Mouse (Mus musculus) intestine, embryonic 15.5 days (tissue): ENCODE measurements around the gene Pqlc2. TPM values are rescaled to one million over a fixed set of nuclear protein-coding genes. Genes with fewer than 3 reads are reported as not detected.

Experiments
- ATAC-seq: fragments of 200-750 bp; cut with Nextera tagmentation; 2 replicates; pipeline ENCODE4 v1.8.0; 2017; ENCODE audit warnings: moderate TSS enrichment, moderate library complexity
- H3K27ac ChIP-seq: fragments of 300-500 bp; sonication (generic); 2 replicates; pipeline ENCODE4 v1.5.1; 2015; ENCODE audit warnings: mild to moderate bottlenecking, inconsistent platforms
- H3K27me3 ChIP-seq: fragments of 300-500 bp; sonication (generic); replicated peaks from 2 replicates; pipeline ENCODE4 v1.6.1; 2015; ENCODE audit warnings: inconsistent platforms
- H3K36me3 ChIP-seq: fragments of 300-500 bp; sonication (generic); 2 replicates; pipeline ENCODE4 v1.6.1; 2015; ENCODE audit warnings: inconsistent platforms
- H3K4me1 ChIP-seq: fragments of 300-500 bp; sonication (generic); replicated peaks from 2 replicates; pipeline ENCODE4 v1.6.1; 2015; ENCODE audit warnings: inconsistent platforms
- H3K4me2 ChIP-seq: fragments of 300-500 bp; sonication (generic); replicated peaks from 2 replicates; pipeline ENCODE4 v1.6.1; 2015; ENCODE audit warnings: mild to moderate bottlenecking, inconsistent platforms
- H3K4me3 ChIP-seq: fragments of 300-500 bp; sonication (generic); replicated peaks from 2 replicates; pipeline ENCODE4 v1.5.1; 2015; ENCODE audit warnings: inconsistent platforms
- H3K9ac ChIP-seq: fragments of 300-500 bp; sonication (generic); 2 replicates; pipeline ENCODE4 v1.6.1; 2015; ENCODE audit warnings: inconsistent platforms
- H3K9me3 ChIP-seq: fragments of 300-500 bp; sonication (generic); 2 replicates; pipeline ENCODE4 v1.6.1; 2016; ENCODE audit warnings: inconsistent platforms
- WGBS: fragments of 180-500 bp; shearing (Covaris S2); methylation state at CpG from one replicate; pipeline ENCODE4 v1.1.7; 2015; 5-methylcytosine and 5-hydroxymethylcytosine counted together
- polyA plus RNA-seq: library from polyadenylated mRNA; unstranded; fragments of >200 nt; fragmentation: Nextera tagmentation; extraction: Ambion mirVana; gene quantifications from 2 replicates; pipeline ENCODE4 v1.2.1, GENCODE M21; 2015

Gene Pqlc2
- polyA plus RNA-seq, 1 experiment from 2014 or later: 19.3 TPM

GRCm38 (mm10) chr4:139274573-139274972 is 35.9 kb downstream of the Pqlc2 start:
- Histone ChIP-seq H3K27ac (no peak overlapping the region), H3K4me3 (no peak overlapping the region), H3K4me1 (no peaks in the 10 kb centered on the region), H3K27me3 (no peaks in the 10 kb centered on the region), H3K36me3 (peaks cover 5% of the 10 kb centered on the region; the same call in 1 of the 2 replicates), H3K9me3 (no peaks in the 10 kb centered on the region), H3K9ac (no peak overlapping the region), H3K4me2 (no peak overlapping the region)
- WGBS: 91% methylated on average over 7 of the region's 7 CpGs
- ATAC-seq: no peak

GRCm38 (mm10) chr4:139272951-139273680 is 37.4 kb downstream of the Pqlc2 start:
- Histone ChIP-seq H3K4me2 (no peak overlapping the region), H3K9me3 (no peaks in the 10 kb centered on the region), H3K4me1 (no peaks in the 10 kb centered on the region), H3K36me3 (peaks cover 4% of the 10 kb centered on the region; the same call in 1 of the 2 replicates), H3K27me3 (no peaks in the 10 kb centered on the region), H3K27ac (no peak overlapping the region), H3K9ac (no peak overlapping the region), H3K4me3 (no peak overlapping the region)
- ATAC-seq: no peak
- WGBS: 85% methylated on average over 10 of the region's 10 CpGs

- Histone ChIP-seq H3K36me3 (peaks cover 4% of the 10 kb centered on the region; the same call in 1 of the 2 replicates), H3K9me3 (no peaks in the 10 kb centered on the region), H3K4me3 (no peak overlapping the region), H3K9ac (no peak overlapping the region), H3K4me2 (no peak overlapping the region), H3K4me1 (no peaks in the 10 kb centered on the region), H3K27ac (no peak overlapping the region), H3K27me3 (no peaks in the 10 kb centered on the region)
- ATAC-seq: no peak
- WGBS: 73% methylated on average over 9 of the region's 9 CpGs
These were observed 38.9 kb downstream of the Pqlc2 start for GRCm38 (mm10) chr4:139271562-139271961.

DNA sequence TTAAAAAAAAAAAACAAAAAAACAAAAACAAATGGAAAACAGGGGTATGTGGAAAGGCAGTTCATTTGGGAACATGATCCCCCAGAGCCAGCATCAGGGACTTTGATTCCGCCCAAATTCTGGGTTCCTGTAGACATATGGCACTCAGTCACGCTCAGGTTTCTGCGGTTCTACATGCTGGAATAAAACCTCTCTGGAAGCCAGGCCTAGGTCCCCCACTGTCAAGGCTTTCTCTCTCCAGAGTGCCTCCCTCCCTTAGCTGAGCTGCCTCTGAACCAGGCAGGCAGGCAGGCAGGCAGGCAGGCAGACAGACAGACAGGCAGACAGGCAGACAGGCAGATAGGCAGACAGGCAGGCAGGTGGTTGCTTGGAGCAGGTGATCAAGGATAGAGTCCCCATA is 40.3 kb downstream of the Pqlc2 start:
- 96% methylated on average over 3 of the region's 3 CpGs for WGBS
- H3K36me3 ChIP-seq: peaks cover 4% of the 10 kb centered on the region; the same call in 1 of the 2 replicates

DNA sequence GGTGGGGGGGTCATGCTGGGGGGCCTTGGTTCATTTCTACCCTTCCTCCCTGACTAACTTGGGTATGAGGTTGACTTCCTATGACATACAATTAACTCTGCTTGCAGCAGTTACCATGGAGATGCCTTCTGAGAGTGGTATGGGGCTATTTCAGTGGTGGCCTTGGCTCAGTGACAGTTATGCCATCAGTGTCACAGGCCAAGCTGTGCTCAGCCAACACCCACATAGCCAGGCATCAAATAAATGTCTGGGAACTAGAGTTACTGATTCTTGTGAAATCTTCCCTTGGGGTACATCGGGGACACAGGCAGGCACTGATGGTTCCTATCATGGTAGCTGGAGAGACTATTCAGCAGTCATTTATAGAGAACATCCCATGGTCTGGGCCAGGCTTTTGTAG is 42.3 kb downstream of the Pqlc2 start:
- H3K36me3 ChIP-seq: peaks cover 9% of the 10 kb centered on the region
- no peak overlapping the region for H3K4me3 ChIP-seq
- no peaks in the 10 kb centered on the region for H3K4me1 ChIP-seq
- no peaks in the 10 kb centered on the region for H3K9me3 ChIP-seq
- no peak for ATAC-seq
- no peak overlapping the region for H3K4me2 ChIP-seq
- WGBS: 92% methylated on average over 1 of the region's 1 CpGs
- no peak overlapping the region for H3K27ac ChIP-seq
- no peak overlapping the region for H3K9ac ChIP-seq
- H3K27me3 ChIP-seq: no peaks in the 10 kb centered on the region

More for the DNA sequence above, 40.3 kb downstream of the Pqlc2 start:
- Histone ChIP-seq H3K4me2 (no peak overlapping the region), H3K4me3 (no peak overlapping the region), H3K27ac (no peak overlapping the region), H3K4me1 (no peaks in the 10 kb centered on the region), H3K9ac (no peak overlapping the region), H3K27me3 (no peaks in the 10 kb centered on the region), H3K9me3 (no peaks in the 10 kb centered on the region)
- no peak for ATAC-seq

DNA sequence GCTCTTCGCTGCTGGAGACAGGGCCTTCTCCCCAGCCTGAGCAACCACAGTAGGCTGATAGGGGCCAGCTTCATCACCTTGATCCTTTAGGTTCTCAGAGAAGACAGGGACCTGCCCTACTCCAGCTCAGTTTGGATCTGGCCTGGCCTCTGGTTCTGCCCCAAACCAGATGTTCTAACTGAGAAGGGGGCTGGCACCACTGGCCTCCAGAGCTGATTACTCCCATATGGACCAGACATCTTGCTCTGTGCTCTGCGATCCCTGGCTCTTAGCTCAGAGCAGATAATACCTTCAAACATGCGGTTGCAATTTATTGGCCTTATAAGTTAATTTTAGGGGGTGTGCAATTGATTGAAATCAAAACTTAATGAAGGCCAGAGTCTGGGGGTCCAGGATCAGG is 43.2 kb downstream of the Pqlc2 start:
- no peak for ATAC-seq
- Histone ChIP-seq H3K27ac (no peak overlapping the region), H3K36me3 (peaks cover 17% of the 10 kb centered on the region), H3K9me3 (no peaks in the 10 kb centered on the region), H3K9ac (no peak overlapping the region), H3K4me1 (no peaks in the 10 kb centered on the region), H3K4me3 (no peak overlapping the region), H3K27me3 (no peaks in the 10 kb centered on the region), H3K4me2 (no peak overlapping the region)
- 83% methylated on average over 3 of the region's 3 CpGs for WGBS

- Histone ChIP-seq H3K4me1 (no peaks in the 10 kb centered on the region), H3K4me2 (no peak overlapping the region), H3K4me3 (no peak overlapping the region), H3K9ac (no peak overlapping the region), H3K27ac (no peak overlapping the region), H3K9me3 (no peaks in the 10 kb centered on the region), H3K27me3 (no peaks in the 10 kb centered on the region), H3K36me3 (peaks cover 24% of the 10 kb centered on the region)
- WGBS: 85% methylated on average over 7 of the region's 7 CpGs
- ATAC-seq: no peak
These were observed 44.0 kb downstream of the Pqlc2 start for GRCm38 (mm10) chr4:139266500-139266865.

DNA sequence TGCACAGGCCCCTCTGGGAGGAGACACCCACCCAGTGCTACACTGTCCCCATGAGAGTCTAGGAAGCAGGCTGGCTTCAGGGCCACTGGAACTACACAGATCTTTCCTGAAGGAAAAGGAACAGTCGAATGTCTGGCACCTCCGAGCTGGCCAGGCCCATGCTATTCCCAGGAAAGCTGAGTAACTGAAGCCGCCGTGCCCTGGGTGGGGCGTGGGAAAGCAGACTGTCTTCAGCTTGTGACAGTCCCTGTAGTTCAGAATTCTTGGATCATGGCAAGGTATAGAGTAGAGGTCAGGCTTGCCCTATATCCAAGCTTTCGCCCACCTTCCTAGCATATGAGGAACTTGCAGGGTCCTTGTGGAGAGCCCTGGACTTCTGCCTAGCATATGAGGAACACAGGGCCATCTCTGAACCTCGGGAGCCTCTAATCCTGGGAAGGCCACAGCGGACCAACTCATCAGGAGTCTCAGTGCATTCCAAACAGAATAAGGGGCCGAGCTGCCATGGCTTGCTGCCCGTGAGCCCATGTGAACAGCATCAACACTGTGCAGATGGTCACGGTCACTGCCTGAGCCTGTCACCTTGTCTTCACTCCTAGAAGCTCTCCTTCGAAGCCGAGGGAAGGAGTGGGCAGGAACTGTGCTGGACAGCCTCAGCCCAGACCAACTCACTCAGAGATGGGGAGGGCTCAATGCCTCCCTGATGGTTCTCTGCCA is 44.6 kb downstream of the Pqlc2 start:
- H3K4me1 ChIP-seq: no peaks in the 10 kb centered on the region
- H3K9me3 ChIP-seq: no peaks in the 10 kb centered on the region
- ATAC-seq: no peak
- no peak overlapping the region for H3K4me3 ChIP-seq
- WGBS: 92% methylated on average over 13 of the region's 13 CpGs
- H3K27ac ChIP-seq: no peak overlapping the region
- no peaks in the 10 kb centered on the region for H3K27me3 ChIP-seq
- H3K4me2 ChIP-seq: no peak overlapping the region
- no peak overlapping the region for H3K9ac ChIP-seq
- H3K36me3 ChIP-seq: peaks cover 22% of the 10 kb centered on the region

- Histone ChIP-seq H3K27ac (no peak overlapping the region), H3K9me3 (no peaks in the 10 kb centered on the region), H3K36me3 (peaks cover 28% of the 10 kb centered on the region), H3K4me1 (peaks cover 12% of the 10 kb centered on the region), H3K9ac (no peak overlapping the region), H3K4me2 (no peak overlapping the region), H3K4me3 (no peak overlapping the region), H3K27me3 (no peaks in the 10 kb centered on the region)
- ATAC-seq: no peak
- 97% methylated on average over 6 of the region's 6 CpGs for WGBS
These were observed 47.5 kb downstream of the Pqlc2 start for GRCm38 (mm10) chr4:139262981-139263380.

- 0 out of 2 replicates have a peak overlapping the region, but pooled peaks have one; percentile 3 for H3K9ac ChIP-seq
- H3K27me3 ChIP-seq: no peaks in the 10 kb centered on the region
- WGBS: 73% methylated on average over 11 of the region's 11 CpGs
- H3K4me2 ChIP-seq: no peak overlapping the region
- H3K27ac ChIP-seq: peak overlapping the region; percentile 63
- H3K4me3 ChIP-seq: no peak overlapping the region
- peaks cover 31% of the 10 kb centered on the region for H3K36me3 ChIP-seq
- H3K9me3 ChIP-seq: no peaks in the 10 kb centered on the region
- peaks cover 12% of the 10 kb centered on the region for H3K4me1 ChIP-seq
- no peak for ATAC-seq
These were observed 51.1 kb downstream of the Pqlc2 start for GRCm38 (mm10) chr4:139259302-139259871.

- Histone ChIP-seq H3K36me3 (peaks cover 31% of the 10 kb centered on the region), H3K9ac (0 out of 2 replicates have a peak overlapping the region, but pooled peaks have one; percentile 3), H3K27ac (peak overlapping the region; percentile 63), H3K4me2 (no peak overlapping the region), H3K4me1 (peaks cover 12% of the 10 kb centered on the region), H3K9me3 (no peaks in the 10 kb centered on the region), H3K27me3 (no peaks in the 10 kb centered on the region), H3K4me3 (no peak overlapping the region)
- ATAC-seq: peak; percentile 74
- WGBS: 70% methylated on average over 6 of the region's 6 CpGs
These were observed 51.7 kb downstream of the Pqlc2 start for GRCm38 (mm10) chr4:139258621-139259301.

GRCm38 (mm10) chr4:139256708-139257107 is 53.8 kb downstream of the Pqlc2 start:
- Histone ChIP-seq H3K4me3 (no peak overlapping the region), H3K9me3 (no peaks in the 10 kb centered on the region), H3K9ac (no peak overlapping the region), H3K27me3 (no peaks in the 10 kb centered on the region), H3K4me1 (peaks cover 19% of the 10 kb centered on the region), H3K4me2 (no peak overlapping the region), H3K27ac (no peak overlapping the region), H3K36me3 (peaks cover 17% of the 10 kb centered on the region)
- WGBS: 79% methylated on average over 8 of the region's 8 CpGs
- no peak for ATAC-seq
